Mouse (Mus musculus) embryo, embryonic 11.5 days (tissue): ENCODE data around the gene Mc1r.
A peak's percentile ranks its signal among the peaks of the same experiment; 100 is the strongest.

ENCODE experiments used
- DNase-seq: peaks from one replicate; pipeline ENCODE4 v3.0.0-alpha.2; 2012; ENCODE audit warnings: low read depth, low spot score

Mc1r gene

DNA sequence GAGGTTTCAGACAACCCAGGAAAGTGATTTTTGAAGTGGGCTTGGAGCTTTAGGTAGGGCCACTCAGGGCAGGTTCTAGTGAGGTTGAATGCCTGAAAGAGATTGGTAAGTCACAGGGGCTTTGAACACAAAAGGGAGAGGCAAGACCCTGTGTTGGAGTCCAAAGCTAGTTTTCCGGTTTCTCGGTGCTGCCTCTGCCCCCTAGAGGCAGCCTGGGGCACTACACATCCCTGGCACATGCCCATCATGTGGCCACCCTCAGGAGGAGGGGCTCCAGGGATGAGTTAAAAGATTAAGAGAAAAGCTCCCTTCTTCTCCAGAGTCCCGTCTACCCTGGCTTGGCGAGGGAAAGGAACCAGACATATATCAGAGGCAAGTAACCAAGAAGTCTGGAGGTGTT lies at the start of gene Mc1r:
Gene Mc1r, plus strand, starts transcription at position 322 of the 400 bp plus-strand sequence.
- DNase-seq, result peak; percentile 48

DNA sequence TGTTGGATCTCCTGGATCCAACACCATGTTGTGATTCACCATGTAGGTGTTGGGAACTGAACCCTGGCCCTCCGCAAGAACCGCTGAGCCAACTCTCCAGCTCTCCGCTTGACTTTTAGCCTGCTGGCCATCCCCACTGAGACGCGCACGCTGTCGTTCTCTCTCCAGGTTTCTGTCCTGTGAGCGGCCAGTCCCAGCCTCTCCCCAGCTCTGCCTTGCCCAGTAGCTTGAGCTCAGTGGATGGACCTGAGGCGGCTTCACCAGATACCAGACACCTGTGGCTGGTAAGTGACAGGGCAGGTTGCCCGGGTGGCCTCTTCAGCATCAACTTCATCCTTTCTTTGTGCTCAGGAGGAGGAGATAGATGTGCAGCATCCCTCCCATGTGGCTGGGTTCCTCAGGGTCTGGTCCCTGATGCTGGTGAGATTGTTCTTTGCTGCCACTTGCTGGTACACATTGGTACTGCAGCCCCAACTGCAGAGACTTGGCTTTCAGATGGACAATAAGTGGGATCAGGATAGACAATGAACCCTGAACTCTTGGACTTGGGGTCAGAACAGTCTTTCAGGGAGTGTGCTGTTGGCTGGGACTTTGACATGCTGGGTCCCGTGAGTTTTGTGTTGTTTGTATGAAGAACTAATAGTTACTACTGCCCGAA lies 45.7 kb upstream of the Mc1r start:
- DNase-seq, result peak; percentile 68

DNA sequence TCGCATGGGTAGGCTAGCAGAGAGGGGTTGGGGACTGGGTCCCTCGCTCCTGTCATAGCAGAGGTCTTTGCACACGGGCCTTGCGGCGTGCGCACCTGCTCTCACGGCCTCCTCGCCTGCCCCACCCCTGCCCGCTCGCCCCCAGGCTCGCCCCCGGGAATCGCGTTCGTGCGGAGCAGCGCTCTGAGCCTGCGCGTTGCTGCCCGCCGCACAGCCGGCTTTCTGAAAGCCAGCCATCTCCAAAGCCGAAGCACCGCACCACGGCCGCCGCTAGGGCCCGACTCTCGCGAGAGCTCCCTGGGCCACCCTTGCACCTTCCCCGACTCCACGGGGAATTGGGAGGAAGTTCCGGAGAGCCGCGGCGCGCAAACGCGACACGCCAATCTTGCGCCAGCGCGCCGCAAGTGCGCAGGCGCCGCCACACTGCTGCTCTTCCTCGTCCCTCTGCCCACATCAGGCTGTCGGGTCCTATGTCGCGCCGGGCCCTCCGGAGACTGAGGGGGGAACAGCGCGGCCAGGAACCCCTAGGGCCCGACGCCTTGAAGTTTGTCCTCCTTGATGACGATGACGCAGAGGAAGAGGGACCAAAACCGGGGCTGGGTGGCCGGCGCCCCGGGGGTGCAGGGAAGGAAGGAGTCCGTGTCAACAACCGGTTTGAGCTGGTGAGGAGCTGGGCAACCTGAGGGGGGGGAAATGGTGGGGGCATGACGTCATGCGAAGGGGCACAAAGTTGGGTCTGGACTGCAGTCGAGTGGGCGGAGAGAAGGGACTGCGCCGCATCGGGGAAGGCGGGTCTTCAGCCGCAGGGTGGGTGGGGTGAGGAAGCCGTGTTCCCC lies 33.3 kb upstream of the Mc1r start, which contains the start of gene Tcf25:
Gene Tcf25, plus strand, starts transcription at position 351 of the 836 bp plus-strand sequence.
- DNase-seq, result peak; percentile 95

DNA sequence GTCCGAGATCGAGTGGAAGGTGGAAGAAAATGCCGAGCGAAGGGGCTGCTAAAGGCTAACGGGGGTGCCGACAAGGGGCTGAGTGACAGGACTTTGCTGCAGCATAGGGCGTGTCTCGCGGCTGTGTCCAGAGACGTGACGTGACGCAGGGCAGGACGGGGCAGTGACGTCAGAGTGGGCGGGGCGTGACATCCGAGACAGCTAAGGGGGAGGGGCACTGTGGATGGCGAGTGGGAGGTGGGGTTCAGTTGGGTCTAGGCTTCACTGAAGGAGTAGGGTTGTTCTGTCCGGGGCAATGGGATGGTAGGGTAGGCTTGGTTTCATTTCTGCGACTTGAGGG lies 32.7 kb upstream of the Mc1r start:
- DNase-seq, result peak; percentile 89

DNA sequence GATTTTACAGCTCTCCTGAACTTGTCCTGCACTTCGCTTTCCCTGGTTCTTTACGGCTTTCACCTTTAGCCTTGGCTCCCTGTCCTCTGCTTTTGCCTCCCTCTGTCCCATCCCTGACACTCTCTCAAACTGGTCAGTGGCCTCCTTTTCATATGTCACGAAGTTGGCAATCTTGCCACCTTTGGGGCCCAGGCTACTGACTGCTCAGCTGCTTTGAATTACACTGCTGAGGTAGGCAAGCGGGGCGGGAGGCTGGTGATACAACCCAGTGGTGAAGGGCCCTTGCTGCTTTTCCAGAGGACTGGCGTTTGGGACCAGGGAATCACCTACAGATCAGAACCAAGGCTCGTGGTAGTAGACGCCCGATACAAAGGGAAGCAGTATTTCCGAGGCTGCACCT lies 31.2 kb upstream of the Mc1r start:
- no peak for DNase-seq

DNA sequence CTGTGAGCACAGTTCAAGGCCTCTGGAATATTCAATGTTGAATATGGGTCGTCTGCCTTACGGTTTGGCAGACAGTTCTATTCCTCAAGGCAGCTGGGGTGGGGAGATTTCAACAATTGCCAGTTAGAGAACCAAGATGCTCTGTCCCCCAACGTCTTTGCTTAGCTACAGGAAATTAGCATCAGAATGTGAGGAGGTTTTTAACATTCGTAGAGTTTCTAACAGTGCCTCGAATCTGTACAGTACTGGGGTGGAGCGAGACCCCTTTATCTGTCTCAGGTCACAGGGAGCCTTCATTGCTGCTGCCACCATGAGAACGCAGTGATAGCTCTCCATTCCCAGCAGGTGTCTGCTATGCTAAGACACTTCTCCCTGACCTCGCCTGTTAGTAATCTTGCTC lies 30.8 kb upstream of the Mc1r start:
- DNase-seq, result no peak

DNA sequence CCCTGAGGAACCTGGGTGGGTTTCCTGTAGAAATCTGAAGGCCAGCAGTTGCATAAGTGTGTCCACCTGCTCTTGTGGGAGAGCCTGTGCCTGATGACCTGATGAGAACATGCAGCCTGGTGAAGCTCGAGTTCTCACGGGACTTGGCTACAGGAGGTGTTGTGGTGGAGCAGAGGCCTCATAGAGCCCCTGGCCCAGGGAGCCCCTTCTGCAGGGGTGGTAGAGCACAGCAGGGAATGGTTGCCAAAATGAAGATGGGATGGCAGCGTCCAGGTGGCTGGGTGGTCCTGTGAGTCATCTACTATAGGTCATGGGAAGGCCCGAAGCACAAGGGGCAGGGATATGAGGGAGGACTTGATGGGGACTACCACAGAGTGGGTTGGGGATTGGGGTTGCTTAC lies 25.2 kb upstream of the Mc1r start:
- DNase-seq, result no peak

DNA sequence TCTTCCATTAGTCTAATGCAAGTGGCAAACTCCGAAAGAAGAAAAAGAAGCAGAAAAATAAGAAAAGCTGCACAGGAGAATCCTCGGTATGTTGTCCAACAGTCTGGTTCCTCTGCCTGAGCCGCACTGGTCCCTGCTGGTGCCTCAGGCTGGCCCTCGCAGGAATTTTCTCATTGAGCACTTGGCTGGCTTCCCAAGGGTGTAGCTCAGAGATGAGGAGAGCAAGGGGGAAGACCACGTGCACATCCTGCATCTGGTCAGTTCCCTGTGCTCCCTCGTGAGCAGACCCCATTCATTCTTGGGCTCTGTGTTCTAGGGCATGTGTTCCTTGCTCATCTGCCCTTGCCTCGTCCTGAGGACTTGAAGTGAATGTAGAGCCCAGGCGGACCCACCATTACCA lies 24.4 kb upstream of the Mc1r start:
- DNase-seq, result no peak

DNA sequence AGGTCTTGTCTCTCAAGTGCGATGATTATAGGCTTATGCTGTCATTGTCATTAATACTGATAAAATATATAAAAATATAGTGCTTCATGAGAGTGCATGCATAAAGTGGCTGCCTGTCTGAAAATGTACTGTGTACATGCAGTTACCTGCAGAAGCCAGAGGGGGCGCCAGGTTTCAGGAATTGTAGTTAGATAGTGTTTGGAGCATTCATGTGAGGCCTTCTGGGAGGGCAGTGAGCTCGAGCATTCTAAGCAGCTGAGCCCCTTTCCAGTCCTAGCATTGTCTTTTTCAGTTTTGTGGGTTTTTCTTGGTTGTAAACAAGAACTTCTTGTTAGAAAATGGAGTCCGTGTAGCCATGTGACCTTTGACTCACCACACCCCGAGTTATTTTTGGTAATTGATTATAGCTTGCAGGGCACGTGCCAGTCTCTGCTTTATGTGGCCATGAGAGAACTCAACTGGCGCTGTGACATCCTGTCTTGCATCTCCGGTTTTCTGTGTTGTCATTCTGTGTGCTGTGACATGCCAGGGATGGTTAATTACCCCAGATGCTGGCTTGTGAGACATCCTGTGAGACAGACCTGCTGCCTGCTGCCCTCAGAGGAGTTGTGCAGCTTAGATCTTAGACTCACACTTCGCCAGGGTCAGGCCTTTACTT lies 21.9 kb upstream of the Mc1r start:
- DNase-seq, result no peak

DNA sequence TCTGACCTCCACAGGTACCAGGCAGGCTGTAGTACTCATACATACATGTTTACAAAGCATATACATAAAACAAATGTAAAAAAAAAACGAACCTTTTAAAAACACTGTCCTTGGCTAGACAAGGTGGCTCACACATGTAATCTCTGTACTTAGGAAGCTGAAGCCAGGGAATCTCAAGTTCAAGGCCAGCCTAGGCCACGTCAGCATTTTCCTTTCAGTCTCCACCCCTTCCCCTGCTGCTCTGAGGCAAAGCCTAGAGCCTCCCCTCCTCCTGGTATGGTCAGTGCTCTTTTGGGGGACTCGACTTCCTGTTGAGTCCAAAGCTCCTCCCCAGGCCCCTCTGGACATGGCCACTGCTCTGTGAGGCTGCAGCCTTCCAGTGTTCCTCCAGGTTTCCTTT lies 19.9 kb upstream of the Mc1r start:
- no peak for DNase-seq

DNA sequence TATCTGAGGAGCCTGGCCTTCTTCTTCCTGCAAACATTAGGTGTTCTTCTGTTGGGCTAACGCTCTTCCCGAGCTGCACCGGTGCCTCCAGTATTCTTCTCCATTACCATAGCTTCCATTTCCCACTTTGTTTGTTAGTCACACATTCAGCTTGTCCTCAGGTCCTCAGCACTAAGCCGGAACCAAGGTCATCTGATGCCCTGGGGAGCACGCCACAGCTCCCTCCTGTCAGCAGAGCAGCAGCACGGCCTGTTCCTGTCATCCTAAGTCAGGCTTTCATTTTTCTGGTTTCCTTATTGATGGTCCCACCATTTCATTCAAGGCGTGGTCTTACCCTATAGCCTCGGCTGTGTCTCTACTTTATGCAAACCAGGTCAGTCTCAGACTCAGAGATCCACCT lies 19.1 kb upstream of the Mc1r start:
- DNase-seq, result no peak

DNA sequence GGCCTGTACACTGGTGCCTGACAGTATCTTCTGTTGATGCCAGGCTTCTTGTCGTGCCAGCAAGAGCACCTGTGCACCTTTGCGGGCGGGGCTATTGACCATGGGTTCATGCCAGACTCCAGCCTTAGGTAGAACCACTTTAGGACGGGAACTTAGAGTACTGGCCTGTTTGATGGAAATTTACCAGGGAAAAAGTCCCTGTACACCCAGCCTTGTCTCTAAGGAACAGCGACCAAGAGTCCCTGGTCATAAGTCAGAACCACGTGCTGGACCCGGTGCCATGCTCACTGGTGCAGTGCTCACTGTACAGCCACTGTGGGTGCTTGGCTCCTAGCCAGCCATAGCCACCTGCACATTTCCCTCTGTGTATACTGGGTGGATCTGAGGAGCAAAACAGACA lies 17.9 kb upstream of the Mc1r start:
- DNase-seq, result no peak

DNA sequence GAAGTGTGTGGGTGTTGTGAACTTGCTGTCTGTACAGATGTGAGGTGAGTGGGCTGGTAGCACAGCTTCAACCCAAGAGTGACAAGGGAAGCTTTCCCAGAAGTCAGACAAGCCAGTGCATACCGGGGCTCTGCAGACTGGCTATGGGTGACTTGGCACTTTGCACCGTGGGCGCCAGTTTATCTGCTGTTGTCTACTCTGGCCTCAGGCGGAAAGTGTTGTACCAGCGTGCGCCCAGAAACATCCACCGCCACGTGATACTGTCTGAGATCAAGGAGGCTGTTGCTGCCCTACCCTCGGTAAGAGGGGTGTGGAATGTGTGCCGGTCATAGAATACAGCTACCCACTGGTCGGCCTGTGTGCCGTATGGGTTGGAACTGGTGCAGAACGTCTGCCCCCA lies 8.6 kb upstream of the Mc1r start:
- no peak for DNase-seq

DNA sequence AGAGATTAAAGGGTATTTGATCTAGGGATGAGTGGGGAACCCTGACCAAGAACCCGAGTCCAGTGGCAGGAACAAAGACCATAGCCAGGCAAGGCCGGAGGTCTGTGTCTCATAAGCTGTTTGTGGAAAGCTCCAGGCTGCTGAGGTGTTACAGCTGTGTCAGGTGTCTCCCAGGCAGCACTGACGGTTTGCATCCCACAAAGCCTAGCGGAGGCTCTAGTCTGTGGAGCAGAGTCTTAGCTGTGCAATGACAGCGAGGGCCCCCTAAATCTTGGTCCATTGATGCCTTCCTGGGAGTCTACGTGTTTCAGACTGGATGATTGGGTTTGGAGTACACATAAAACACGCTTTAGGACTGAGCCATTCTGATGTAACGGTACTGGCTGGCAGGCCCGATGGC lies 5.0 kb upstream of the Mc1r start:
- DNase-seq, result no peak

DNA sequence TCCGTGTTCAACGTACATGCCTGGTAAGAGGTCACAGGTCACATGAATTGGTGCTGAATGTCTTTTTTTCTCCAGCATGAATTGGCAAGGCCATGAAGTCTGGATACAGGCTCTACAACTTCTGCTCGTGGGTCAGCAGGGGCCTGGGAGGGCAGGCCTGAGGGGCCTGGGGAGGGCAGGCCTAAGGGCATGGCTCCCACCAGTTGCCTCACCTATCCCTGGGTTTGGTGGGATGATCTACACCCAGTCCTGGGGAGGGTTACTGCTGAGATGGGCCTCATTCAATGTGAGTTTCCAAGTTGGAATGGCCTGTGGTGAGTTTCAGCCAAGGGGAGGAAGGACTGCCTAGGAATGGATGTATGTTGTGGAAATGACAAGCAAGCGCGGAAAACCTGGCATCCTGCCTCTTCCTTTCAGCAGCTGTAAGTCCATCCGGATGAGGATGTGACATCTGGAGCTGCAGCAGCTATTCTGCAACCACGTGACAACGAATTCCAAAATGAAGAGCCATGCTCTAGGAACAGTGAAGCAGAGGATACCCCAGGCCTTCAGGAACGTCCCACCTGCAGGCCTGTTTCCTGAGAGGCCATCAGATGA lies 4.1 kb upstream of the Mc1r start:
- DNase-seq, result no peak

DNA sequence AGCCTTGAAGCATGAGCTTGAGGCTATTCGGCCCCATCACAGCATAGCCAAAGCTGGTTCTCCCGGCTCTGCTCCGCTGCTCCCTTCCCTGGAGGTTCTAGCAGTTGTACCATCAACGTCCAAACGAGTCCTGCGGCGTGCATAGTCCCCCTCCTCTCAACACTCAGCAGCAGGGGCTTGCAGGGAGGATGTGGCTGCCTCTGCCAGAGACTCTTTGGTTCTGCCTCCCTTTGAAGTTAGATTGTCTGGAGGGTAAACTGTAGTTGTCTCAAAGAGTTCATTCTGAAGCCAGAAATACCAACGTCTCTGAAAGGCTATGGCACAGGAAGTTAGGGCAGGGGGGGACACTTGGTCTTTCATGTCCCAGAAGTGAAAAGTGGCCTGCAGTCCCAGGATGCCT lies 2.4 kb upstream of the Mc1r start:
- no peak for DNase-seq

DNA sequence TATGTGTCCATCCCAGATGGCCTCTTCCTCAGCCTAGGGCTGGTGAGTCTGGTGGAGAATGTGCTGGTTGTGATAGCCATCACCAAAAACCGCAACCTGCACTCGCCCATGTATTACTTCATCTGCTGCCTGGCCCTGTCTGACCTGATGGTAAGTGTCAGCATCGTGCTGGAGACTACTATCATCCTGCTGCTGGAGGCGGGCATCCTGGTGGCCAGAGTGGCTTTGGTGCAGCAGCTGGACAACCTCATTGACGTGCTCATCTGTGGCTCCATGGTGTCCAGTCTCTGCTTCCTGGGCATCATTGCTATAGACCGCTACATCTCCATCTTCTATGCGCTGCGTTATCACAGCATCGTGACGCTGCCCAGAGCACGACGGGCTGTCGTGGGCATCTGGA lies 705 bp downstream of the Mc1r start:
- no peak for DNase-seq

DNA sequence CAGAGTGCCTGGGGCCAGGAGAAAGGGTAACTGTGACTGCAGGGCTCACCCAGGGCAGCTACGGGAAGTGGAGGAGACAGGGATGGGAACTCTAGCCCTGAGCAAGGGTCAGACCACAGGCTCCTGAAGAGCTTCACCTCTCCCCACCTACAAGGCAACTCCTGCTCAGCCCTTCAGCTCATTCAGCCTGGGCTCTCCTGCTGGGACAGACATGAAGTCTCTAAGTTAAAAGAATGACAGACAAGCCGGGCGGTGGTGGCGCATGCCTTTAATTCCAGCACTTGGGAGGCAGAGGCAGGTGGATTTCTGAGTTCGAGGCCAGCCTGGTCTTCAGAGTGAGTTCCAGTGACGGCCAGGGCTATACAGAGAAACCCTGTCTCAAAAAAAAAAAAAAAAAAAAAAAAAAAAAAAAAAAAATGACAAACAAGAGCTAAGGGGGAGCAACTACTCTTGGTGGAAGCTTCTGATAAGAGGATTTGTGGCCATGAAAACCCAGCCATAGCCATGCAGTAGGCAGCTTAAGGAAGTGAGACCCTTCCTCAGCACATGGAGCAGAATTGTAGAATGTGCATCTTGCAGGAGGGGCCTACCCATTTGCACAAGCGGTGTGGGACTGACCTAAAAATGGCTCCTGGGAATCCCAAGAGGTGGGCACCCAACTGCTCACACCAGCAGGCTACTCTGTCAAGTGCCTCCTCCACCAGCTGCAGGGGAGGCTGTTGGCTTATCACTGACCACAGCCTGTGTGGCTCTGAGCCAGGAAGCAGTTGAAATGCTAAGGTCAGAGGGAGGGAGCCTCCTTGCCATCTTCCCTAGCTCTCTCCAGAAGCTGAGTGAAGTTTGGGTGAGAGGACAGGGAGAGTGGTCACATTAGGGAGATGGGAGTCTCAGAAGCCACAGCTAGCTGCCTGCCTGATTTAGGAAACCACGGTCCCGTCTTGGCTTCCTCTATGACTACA lies 2.0 kb downstream of the Mc1r start:
- DNase-seq, result no peak

DNA sequence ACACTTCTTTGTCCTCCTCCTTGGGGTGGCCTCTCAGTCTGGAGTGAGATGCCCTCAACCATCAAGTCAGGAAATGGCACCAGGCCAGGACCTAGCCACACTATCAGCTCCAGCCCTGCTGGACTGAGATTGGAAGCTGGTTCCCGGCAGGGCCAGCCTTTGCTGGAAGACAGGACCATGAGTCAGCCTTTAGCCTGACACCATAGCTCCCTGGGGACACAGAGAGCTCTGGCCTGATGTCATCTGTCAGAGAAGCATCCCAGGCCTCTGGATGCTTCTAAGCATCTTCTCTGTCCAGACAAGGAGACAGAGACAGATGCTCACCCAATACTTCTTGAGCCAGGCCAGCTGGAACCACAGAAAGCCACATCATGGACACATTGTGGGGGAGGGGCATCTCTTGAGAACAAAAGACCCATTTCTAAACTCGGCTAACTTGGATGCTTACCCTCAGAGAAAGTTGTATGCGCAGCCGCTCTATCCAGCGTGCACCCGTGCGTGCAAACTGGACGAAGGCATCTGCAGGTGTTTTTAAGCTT lies 3.2 kb downstream of the Mc1r start:
- DNase-seq, result no peak

DNA sequence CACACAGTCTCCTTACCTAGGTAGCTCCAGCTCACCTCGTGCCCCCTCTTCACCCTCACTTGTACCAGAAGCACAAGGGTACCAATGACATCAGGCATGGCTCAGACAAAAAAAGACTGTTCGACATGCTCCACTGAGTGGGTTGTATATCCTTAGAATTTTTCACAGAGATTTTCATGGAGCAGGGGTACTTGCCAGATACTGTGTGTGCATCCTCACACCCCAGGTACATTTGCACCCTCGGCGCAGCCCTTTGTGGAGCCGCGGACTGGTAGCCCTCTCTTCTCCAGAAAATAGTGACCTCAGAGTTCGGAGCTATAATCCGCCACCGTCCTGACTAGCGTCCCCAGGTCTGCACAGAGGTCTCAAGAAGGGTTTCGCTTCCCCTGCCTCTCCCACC lies 3.9 kb downstream of the Mc1r start:
- DNase-seq, result no peak

DNA sequence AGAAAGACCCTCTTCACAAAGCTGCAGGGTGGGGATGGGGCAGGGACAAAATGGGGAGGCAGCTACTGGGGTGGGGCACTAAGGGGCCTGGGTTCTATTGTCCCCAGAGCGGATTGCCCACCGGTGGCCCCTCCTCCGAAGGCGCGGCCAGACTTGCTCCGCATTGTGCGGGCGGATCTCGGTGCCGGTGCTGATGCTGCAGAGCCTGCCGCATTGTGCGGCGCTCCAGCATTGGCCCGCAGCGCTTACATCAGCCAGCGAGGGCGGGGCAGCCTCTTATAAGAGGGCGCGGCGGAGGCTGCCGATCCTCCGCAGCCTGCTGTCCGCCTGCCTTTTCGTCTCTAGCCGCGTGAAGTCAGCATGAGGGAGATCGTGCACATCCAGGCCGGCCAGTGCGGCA lies 4.3 kb downstream of the Mc1r start, which contains the start of gene Tubb3:
Gene Tubb3, plus strand, starts transcription at position 179 of the 400 bp plus-strand sequence.
- DNase-seq, result peak; percentile 71
